Mouse (Mus musculus) adrenal gland, postnatal 14 days (tissue): ENCODE results near the gene Rbms3. TPM values are rescaled to one million over a fixed set of nuclear protein-coding genes. Genes with fewer than 3 reads are reported as not detected.

Experiments used
- DNase-seq: peaks from one replicate; pipeline ENCODE4 v3.0.0; 2021; ENCODE audit warnings: mixed read lengths
- total RNA-seq: library from RNA; stranded (reverse); gene quantifications from 2 replicates; pipeline ENCODE4 v1.2.3, GENCODE M21; 2021

Rbms3 gene
- total RNA-seq, 1 experiment from 2014 or later, result 27.8 TPM

DNA sequence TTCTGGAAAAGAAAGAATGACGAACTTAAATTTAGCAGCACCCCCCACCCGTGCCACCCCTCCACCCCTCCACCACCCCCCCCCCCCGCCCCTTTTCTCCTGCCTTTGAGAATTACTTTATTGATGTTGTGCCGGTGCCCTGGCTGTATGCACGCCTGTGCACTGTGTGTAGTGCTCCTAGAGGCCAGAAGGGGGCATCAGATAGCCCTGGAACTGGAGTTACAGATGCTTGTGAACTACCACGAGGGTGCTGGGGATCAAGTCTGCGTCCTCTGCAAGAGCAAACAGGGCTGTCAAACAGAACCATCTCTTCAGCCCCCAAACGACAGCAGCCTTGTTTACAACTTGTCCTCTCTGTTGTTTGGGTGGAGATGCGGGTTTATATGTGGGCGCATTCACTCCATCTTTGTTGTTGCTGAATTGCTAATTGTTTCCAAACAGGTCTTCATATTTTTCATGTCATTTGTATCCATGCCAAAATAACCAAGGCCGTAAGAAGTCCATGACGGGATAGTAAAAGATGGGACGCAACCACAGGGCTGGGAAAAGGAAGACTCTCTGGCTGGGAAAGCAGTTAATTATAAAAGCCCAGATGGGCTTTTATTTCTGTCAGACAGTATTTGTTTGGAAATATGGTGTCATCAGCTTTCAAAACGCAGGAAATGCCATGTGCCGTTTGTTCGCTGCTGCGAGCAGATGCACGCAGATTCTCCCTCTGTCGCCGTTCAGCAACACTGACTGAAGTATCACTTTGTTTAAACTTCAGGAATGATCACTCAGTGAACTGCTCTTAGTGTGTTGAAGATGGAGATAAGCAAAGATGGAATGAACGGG is 652.9 kb downstream of the Rbms3 start:
- no peak for DNase-seq

DNA sequence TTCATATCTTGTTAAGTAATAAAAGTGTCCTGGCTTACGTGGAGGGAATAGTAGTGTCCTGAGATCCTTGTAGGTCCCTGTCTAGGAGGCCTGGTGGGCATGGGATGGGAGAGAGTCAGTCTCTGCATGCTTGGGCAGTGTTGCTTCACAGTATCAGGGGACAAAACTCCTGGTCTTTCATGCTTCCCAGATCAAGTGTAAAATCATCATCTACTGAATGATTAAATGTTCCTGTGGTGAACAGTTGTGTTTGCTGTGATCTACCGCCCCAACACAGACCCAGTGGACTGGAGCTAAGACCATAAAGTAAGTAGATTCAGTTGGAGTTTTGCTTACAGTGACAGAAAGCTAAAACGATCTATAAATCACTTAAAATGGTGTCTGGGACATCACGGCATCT is 654.4 kb downstream of the Rbms3 start:
- DNase-seq, result no peak

DNA sequence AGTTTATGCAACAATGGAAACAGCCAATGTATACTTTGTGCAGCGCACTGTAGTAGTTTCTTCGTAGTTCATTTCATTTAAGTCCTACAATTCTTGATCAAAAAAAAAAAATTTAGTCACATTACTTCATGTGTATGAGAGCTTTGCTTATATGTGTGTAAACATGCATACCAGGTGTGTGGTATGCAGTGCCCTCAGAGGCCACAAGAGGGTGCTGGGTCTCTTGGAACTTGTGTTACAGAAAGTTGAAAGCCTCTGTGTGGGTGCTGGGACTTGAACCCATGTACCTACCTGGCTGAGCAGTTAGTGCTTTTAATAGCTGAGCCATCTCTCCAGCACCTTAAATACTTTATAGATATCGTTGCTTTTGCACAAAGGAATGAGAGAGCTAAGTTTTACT is 655.6 kb downstream of the Rbms3 start:
- no peak for DNase-seq

DNA sequence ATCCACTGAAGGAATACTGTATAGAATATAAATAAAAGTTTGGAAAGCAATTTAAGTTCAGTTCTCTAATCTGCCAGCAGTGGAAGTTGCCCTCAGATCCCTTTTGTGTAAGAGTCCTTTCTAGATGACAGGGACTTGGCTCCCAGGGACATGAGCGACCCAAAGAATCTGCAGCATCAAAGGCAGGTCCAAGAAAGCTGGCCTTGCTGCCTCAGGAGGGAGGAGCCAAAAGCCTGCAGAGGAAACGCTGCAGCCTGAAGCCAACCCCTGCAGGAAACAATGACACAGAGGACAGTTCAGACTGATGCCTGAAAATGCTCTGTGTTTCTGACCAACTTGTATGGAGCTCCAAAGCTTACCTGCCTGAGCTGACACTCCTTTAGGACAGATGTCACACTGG is 656.1 kb downstream of the Rbms3 start:
- peak; percentile 66 for DNase-seq

DNA sequence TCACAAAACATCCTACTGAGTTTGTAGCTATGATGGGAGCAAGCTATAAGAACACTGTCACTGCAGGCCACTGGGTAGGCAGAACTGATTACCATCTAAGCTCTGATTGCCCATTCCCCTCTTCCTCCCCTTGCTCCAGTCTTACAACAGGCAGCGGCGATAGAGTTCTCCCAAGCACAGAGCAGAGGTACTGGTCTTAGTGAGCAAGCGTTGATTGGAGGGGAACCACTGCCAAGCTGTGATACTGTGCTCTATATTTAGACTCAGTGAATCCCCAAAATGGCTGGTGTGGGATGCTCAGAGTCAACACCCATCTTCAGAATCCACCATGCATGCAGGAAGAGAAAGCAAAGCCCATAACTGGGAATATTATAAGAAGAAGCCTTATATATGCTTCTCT is 662.4 kb downstream of the Rbms3 start:
- DNase-seq, result no peak

DNA sequence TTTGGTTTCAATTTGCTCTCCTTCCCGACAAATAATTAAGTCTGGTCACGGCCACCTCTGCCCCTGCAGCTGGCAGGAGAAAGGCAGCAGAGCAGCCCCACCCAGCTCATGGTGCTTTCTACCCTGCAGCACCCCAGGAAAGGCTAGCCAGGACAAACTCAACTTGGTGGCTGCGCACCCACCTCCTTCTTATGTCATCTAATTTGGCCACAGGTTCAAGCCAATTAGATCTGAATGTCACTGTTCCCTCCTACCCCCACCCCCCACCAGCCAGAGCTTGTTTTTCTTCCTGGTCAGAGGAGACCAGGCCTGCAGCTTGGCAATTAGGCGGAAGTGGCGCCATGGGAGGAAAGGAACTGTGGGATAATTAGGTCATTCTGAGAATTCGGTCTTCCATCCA is 664.0 kb downstream of the Rbms3 start:
- DNase-seq, result peak; percentile 35

DNA sequence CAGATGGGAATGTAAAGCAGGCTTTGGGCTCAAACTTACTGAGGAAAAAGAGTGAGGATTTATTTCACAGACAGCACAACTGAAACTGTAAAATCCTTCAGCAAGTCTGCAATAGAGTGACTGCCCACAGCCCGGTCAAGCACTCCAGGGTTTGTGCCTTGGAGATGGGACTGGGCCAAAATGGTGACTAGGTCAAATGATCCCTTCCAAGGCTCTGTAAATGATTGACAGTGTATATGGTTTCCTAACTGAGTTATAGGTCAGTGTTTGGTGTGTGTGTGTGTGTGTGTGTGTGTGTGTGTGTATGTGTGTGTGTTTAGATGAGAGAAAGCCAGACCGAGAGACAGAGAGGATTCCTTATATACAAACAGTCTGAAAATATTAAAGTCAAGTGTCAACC is 673.6 kb downstream of the Rbms3 start:
- DNase-seq, result no peak

DNA sequence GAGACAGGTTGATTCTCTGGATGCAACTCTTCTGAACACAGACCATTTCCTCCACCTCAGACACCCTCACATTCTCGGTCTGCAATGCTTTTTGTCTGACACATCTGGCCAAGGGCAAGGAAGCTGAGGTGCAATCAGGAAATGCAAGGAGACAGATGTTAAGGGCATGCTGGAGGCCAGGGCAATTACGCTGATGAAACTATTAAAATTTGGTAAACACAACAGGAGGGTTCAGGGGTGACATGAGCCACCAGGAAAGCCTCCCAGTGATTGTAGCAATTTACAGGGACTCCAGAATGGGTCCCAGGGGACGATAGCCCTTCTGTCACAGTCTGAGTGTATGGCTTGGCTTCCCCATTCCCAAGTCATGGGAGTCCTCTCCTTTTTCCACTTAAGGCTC is 681.5 kb downstream of the Rbms3 start:
- DNase-seq, result no peak

DNA sequence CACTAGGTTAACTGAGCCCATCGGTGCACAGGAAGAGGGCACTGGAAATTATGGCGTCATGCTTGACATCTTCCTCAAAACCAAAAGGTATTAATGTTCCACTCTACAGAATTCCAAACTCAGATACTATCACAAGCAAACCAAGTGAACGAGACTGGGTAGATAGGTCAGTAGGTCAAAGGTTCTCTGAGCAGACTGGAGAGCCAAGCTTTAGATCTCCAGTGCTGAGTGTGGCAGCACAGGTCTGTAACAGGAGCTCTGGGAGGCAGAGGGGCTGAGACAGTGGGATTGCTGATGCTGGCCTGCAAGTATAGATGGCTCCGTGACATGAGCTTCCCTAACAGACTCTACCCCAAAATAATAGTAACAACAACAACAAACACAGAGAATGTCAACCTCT is 682.3 kb downstream of the Rbms3 start:
- no peak for DNase-seq

DNA sequence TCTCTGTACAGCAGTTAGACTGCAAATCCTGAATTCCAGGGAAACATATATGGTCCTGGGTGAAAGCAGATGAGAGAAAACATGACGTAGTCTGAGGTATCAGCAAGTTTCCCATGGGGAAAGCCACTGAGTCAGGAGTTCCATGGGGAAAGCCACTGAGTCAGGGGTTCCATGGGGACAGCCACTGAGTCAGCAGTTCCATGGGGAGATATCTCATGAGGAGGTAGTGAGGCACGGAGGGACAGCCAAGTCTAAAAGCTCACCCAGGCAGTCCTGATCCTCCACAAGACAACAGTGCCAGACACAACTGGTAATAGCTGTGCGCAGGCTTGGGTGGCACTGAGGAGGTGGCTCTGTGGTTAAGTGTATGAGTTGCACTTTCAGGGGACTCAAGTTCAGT is 682.9 kb downstream of the Rbms3 start:
- no peak for DNase-seq

DNA sequence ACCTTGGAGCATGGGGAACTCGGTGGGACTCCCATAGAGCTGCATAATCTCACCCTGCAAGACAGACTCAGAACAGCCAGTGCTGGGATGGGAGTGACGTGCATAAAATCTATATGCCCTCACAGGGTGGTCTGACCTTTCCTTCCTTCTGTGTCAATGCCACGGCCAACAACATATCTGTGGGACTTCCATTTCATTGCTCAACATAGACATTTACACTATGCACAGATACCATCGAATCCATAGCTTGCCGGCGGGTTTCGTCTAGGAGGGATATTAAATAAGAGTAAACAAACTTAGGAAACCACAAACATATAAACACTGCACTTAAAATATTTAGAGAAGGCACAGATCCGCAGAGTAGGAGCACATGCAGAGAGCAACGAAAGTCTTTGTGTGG is 684.0 kb downstream of the Rbms3 start:
- no peak for DNase-seq

DNA sequence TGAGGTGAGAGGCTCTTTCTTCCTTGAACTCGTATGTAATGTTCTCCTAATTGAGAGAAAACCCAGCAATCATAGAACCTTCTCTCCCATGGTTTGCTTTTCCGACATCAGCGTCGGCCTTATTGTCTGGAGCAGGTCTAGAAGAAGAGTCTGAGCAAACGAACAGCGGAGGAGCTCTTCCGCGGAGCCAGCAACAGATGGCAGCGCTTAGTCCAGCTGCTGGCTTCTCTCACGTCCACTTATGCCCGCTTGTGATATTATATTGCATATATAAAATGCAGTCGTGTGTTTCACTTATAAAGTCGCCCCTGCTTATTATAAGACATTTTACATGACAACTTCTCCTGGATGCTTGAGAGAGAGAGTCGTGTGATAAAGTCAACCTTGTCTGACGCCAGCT is 685.8 kb downstream of the Rbms3 start:
- DNase-seq, result no peak

DNA sequence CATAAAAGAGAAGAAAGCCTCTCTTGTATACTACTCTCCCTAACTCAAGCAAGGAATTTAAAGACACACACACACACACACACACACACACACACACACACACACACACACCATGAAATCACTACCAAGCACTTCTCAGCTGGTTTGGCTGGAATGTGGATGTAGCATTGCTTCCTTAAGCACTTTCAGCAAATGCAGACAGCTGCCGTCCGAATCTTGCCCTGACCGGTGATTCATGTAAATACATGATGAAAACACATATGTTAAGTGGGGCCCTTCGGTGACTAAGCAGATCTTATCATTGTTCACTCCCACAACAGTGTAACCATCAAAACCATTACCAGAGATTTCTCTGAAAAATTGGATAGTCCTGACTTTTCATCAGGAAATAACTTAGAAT is 688.6 kb downstream of the Rbms3 start:
- no peak for DNase-seq

DNA sequence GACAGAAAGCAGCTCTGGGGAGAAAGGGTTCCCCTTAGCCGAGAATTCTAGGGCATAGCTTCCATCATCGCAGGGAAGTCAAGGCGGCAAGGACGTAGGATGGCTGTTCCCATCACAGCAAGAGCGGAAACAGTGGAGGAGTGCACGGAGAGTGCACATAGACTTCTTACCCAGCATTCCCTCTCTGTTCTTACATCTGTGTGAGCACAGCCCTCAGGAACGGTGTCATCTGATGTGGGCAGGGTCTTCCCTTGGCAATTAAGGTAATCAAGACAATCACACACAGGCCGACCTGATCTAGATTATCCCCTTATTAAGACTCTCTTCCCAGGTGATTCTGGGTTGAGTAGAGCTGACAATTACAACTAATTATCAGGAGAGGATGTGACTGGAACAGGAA is 689.0 kb downstream of the Rbms3 start:
- no peak for DNase-seq

DNA sequence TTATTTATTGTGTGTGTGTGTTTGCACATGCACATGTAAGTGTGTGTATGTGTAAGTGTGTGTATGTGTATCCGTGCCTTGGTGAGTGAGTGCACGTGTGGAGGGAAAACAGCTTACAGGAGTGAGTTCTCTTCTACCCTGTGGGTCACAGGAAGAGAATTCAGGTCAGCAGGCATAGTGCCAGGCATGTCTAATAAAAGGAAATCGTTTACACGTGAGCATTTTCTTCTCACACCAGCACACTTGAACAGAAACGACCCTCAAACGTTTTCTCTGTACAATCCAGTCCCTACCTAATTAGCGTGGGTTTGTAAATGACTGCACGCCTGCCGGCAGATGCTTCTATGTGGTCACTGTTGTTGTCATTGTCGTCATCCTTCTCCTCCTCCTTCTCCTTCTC is 701.4 kb downstream of the Rbms3 start:
- no peak for DNase-seq

DNA sequence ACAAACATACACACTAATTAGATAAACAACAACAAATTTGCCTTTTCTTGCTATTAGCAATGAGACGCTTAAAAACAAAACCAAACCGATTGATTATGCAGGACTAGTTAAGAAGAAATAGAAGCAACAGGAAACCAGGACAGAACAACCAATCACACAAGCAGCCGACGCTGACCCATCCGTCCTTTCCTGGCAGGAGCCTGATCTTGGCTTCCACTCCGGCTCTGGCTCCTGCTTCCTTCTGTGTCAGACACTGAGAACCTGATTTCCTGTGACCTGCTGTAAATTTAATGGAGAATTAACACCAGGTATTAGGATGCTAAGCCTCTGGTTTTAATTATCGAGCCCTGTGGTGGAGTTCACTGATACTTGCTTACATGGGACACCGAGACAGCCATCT is 706.6 kb downstream of the Rbms3 start:
- DNase-seq, result no peak

DNA sequence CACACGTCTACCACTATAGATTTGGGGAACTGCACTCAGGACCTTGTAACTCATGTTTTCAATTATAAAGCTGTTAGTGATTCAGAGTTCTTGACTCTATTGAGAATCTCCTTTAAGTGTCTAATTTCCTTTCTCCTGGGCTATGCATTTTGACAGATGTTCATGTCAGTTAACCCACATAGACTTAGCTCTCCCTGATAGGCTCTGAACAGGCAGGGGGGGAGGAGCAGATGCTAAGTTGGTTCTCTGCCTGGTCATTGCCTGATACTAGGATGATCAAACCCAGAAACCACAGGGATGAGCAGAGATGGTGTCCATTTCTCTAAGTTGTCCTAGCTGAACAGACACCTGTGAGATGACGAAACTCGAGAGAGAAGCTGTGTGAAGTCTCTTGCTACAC is 707.2 kb downstream of the Rbms3 start:
- no peak for DNase-seq

DNA sequence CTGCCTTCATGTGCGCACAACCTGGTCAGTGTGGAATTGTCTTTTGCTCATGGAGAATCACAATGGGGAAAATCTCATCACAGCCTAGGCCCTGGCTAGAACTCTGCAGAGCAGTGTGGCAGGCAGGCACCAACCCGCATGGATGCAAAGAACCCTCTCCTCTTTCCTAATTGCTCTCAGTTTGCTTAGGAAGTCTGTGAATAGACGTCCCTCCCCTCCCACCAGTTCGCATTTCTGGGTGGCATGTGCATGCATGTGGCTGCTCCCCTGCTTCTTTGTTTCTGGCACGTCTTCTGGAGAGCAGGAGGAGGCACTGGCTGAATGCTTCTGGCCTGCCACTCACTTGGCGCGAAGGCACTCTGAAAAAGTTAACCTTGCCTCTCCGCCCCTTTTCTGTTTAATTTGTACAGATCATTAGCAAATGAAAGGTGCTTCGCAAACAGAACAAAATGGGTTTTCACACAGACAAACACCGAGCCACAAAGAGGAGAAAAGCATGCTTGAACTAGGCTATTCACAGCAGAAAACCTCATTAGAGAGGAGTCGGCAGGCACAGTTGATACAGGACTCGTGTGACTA is 710.2 kb downstream of the Rbms3 start:
- no peak for DNase-seq

DNA sequence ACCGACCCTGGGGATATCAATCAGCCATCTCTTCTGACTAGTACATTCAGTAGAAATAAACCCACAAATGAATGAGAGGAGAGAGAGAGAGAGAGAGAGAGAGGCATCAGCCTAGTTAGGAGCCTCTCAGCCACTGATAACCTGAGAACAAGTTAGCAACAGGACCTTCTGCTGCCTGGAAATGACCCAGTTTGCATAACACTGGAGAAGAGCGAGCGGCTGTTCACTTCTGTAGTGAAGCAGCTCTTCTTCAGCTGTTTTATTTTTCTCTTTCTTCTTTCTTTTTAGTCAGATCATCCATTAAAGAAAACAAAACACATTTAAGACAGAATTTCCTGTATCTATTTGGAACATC is 717.2 kb downstream of the Rbms3 start:
- no peak for DNase-seq

DNA sequence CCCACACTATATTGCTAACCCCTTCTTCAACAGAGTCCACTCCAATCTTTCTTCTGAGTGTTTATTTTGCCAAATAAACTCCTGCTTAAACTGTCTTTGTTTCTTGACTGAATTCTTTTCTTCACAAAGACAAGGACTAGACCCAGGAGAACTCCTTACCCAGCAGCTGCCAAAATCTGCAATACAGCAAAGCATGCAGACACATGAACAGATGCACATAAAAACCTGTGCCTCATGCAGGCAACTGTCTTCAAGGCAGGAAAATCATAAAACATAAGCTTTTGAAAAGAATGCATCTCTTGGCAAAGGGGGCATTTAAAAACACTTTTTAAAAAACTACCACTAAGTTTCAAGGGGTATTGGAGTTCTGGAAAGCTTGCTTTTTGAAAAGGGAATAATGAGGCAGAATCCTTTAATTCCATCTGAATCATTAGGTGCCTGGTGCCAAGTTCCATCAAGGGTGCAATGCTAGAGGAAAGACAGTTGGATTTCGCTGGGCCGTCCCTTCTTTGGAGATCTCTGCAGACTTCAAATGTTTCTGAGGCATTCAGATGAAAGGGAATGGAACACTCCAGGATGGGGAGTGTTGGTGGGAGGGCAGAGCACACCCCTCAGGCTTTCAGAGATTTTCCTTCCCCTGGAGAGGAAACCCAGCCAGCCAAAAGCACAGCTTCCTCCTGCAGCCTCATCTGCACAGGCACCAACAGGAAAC is 717.8 kb downstream of the Rbms3 start:
- no peak for DNase-seq

DNA sequence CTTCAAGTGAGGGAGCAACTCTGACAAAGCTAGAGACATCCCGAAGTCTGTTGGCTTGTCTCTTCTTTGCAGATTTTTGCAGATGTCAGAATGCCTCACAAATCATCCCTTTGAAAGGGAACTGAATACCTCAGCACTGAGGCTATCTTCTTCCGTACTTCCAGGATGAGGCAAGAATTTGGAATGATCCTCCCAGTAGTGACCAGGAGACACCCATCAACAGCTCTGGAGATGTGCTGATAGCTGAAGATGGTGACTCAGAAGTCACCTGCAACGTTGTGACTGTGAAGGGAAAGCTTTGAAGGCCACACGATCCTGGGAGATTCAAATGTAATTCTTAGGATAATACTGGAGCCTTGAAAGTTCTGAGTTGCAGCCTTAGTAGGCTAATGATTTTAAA is 720.2 kb downstream of the Rbms3 start:
- no peak for DNase-seq

DNA sequence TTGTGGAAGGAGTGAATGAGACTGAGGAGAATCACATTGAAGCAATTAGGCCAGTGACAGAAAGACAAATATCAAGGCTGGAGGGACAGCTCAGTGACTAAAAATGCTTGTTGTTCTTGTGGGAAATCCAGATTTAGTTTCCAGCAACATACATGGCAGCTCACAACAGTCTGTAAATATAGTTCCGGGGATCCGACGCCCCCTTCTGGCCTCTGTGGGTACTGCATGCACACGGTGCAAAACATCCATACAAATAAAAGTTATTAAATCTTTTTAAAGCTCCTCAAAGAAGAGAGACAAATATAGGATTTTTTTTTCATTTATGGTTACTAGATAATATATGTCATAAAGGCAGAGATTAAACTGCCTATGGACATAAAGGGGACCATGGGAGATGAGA is 722.8 kb downstream of the Rbms3 start:
- DNase-seq, result no peak

DNA sequence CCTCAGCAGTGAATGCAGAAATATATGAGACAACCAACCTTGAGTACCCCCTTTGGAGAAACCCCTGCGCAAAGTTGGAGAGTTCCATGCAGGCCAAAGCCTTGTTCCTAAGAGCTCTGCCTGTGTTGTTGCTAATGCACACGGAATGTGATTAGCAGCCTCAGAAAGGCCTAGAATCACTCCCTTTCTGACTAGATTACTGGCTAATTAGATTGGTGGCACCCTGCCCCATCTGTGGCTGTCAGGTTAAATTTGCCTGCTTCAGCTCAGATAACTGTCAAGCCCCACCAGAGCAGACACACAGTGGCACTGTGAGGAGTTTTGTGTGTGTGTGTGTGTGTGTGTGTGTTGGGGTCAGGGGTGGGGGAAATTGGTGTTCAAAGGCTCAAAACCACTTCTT is 724.1 kb downstream of the Rbms3 start:
- DNase-seq, result peak; percentile 38
